Mouse (Mus musculus) lung, embryonic 15.5 days (tissue): ENCODE data around the gene Pbx3. TPM values are rescaled to one million over a fixed set of nuclear protein-coding genes. Genes with fewer than 3 reads are reported as not detected.
A peak's percentile ranks its signal among the peaks of the same experiment; 100 is the strongest.

Experiments
- ATAC-seq: fragments of 200-750 bp; cut with Nextera tagmentation; 2 replicates; pipeline ENCODE4 v1.8.0; 2017; ENCODE audit warnings: moderate number of reproducible peaks, borderline replicate concordance; ENCODE audit not compliant: low FRiP score, low TSS enrichment; ENCODE audit errors: extremely low read depth
- H3K27ac ChIP-seq: fragments of 300-500 bp; sonication (generic); 2 replicates; pipeline ENCODE4 v1.5.1; 2015; ENCODE audit warnings: moderate library complexity, mild to moderate bottlenecking, inconsistent platforms
- H3K27me3 ChIP-seq: fragments of 300-500 bp; sonication (generic); 2 replicates; pipeline ENCODE4 v1.6.1; 2015; ENCODE audit warnings: inconsistent platforms
- H3K36me3 ChIP-seq: fragments of 300-500 bp; sonication (generic); 2 replicates; pipeline ENCODE4 v1.6.1; 2015; ENCODE audit warnings: inconsistent platforms
- H3K4me1 ChIP-seq: fragments of 300-500 bp; sonication (generic); 2 replicates; pipeline ENCODE4 v1.6.1; 2015; ENCODE audit warnings: inconsistent platforms
- H3K4me2 ChIP-seq: fragments of 300-500 bp; sonication (generic); 2 replicates; pipeline ENCODE4 v1.6.1; 2015; ENCODE audit warnings: inconsistent platforms, mild to moderate bottlenecking, moderate library complexity
- H3K4me3 ChIP-seq: fragments of 300-500 bp; sonication (generic); 2 replicates; pipeline ENCODE4 v1.5.1; 2015; ENCODE audit warnings: mild to moderate bottlenecking, inconsistent platforms
- H3K9ac ChIP-seq: fragments of 300-500 bp; sonication (generic); 2 replicates; pipeline ENCODE4 v1.6.1; 2015; ENCODE audit warnings: inconsistent platforms
- H3K9me3 ChIP-seq: fragments of 300-500 bp; sonication (generic); 2 replicates; pipeline ENCODE4 v1.6.1; 2016; ENCODE audit warnings: inconsistent platforms
- WGBS: fragments of 180-500 bp; shearing (Covaris S2); methylation state at CpG from one replicate; pipeline ENCODE4 v1.1.7; 2015; 5-methylcytosine and 5-hydroxymethylcytosine counted together
- polyA plus RNA-seq: library from polyadenylated mRNA; unstranded; fragments of >200 nt; fragmentation: Nextera tagmentation; extraction: Ambion mirVana; gene quantifications from 2 replicates; pipeline ENCODE4 v1.2.1, GENCODE M21; 2015

Gene Pbx3
- polyA plus RNA-seq, 1 experiment from 2014 or later = 28.6 TPM

DNA sequence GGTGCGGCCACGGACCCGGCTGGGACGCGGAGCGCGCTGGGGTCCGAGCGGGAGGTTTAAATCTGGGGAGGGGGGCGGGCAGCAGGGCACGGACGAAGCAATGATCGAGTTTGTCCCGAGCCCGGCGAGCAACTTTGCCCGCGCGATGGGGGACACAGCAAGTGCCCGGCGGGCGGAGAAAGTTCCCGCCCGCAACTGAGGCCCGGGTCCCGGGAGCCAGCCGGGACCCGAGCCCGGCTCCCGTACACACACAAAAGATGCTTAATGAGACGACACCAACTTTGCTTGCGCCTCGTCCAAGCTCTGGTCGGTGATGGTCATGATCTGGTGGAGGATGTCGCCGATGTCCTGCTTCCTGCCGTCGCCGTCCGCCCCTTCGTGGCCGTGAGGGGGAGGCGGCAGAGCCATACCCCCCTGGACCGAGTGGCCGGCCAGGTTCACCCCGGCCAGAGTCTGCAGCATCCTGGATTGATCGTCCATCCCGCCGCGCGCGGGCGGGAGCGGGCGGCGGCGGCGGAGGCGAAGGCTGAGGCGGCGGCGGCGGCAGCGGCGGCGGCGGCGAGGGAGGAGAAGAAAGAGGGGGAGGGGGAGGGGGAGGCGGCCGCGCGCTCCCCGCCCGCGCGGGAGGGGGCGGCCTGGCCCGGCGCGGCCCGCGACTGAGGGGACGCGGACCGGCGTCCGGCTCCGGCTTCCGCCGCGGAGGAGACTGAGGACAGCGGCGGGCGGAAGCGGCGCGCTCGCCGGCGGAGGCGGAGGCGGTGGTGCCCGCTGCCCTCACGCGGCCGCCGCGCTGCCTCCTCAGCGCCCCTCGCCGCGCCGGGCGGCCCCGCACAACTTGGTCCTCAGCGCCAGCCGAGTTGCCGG lies 1.3 kb downstream of the Pbx3 start:
- under 1% methylated on average over 96 of the region's 118 CpGs for WGBS
- H3K9me3 ChIP-seq = no peaks in the 10 kb centered on the region
- peak; percentile 36; the same call in 1 of the 2 replicates for ATAC-seq

DNA sequence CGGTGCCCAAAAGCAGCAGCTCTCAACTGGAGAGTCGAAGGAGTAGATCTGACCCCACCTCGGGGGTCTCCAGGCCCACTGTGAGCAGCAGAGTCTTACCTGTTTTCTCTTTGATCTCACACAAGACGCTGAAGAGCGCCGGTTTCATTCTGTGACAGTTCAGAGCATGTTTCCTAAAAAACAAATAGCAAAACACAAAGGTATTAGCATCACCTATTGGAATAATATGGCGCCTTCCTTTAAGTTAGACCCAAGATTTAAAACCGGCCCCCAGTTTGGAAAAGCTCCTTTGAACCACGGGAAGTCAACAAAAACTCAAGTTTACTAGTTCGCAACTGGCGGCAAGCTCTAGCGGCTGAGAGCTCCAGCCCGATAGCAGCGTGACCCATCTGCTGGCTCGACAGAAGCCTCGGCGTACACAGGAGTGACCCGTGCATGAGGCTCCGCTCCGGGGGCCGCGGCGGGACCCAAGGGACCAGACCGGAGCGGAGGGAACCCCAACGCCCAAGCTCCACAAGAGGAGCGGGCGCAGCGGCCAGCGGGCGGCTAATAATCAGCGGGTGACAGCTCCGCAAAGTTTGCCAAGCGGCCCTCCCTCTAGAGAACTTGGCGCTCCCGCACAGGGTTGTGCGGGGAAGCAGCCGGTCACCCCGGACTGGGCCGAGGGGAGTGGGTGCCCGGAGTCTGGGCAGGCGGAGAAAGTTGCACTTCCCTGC lies 2.1 kb downstream of the Pbx3 start:
- Histone ChIP-seq H3K9me3 (no peaks in the 10 kb centered on the region), H3K27ac (peak overlapping the region; percentile 100), H3K4me3 (peak overlapping the region; percentile 85), H3K9ac (peak overlapping the region; percentile 95), H3K4me1 (peaks cover 28% of the 10 kb centered on the region), H3K36me3 (no peaks in the 10 kb centered on the region), H3K27me3 (no peaks in the 10 kb centered on the region), H3K4me2 (peak overlapping the region; percentile 89)
- WGBS = under 1% methylated on average over 42 of the region's 42 CpGs
- no peak for ATAC-seq

More for the DNA sequence above, 1.3 kb downstream of the Pbx3 start:
- peak overlapping the region; percentile 100 for H3K27ac ChIP-seq
- no peaks in the 10 kb centered on the region for H3K36me3 ChIP-seq
- H3K4me2 ChIP-seq = peak overlapping the region; percentile 89
- H3K4me3 ChIP-seq = peak overlapping the region; percentile 85
- no peaks in the 10 kb centered on the region for H3K27me3 ChIP-seq
- peak overlapping the region; percentile 95 for H3K9ac ChIP-seq
- H3K4me1 ChIP-seq = peaks cover 28% of the 10 kb centered on the region

DNA sequence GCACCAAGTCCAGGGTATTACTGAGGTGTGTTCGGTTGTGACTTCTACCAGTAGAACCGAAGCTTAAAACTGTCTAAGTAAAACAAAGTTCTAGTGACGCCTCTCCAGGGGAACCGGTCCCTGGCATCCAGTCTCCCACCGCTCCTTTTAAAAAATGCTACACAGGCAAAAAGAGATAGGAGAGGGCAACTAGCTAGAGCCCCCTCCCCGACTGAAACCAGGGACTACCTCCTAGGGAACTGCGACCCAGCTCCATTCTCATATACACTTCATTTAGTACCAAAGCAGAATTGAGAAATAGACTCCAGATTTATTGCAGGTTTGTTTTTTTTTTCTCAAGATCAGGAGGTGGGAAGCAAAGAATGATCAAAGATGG lies 2.6 kb downstream of the Pbx3 start:
- 5% methylated on average over 7 of the region's 7 CpGs for WGBS

DNA sequence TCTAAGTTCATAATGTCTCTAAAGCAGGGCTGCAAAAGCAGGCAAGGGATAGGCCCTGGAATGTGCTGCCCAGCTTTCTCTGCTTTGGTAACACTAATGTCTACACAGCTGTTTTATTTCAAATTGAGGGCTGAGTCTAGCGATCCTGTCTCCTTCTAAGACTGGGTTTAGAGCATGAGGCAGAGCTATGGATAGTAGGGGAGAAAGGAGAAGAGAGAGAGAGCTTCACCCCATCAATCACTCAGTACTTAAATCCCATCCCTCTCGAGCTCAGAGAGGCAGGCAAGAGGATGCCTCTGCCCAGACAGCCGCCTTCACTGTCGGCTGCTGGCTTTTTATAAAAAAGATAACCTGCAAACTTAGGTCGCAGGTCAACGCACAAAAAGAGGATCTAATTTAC lies 4.5 kb downstream of the Pbx3 start:
- H3K27me3 ChIP-seq = no peaks in the 10 kb centered on the region
- 17% methylated on average over 6 of the region's 6 CpGs for WGBS
- H3K4me3 ChIP-seq = peak overlapping the region; percentile 12
- no peaks in the 10 kb centered on the region for H3K9me3 ChIP-seq
- no peak overlapping the region for H3K27ac ChIP-seq
- H3K4me1 ChIP-seq = peaks cover 27% of the 10 kb centered on the region
- no peak for ATAC-seq
- H3K9ac ChIP-seq = no peak overlapping the region
- peak overlapping the region; percentile 43 for H3K4me2 ChIP-seq
- H3K36me3 ChIP-seq = no peaks in the 10 kb centered on the region

More for the DNA sequence above, 2.6 kb downstream of the Pbx3 start:
- Histone ChIP-seq H3K9me3 (no peaks in the 10 kb centered on the region), H3K4me1 (peaks cover 28% of the 10 kb centered on the region), H3K27me3 (no peaks in the 10 kb centered on the region), H3K27ac (peak overlapping the region; percentile 100), H3K4me3 (peak overlapping the region; percentile 85), H3K9ac (peak overlapping the region; percentile 95), H3K36me3 (no peaks in the 10 kb centered on the region), H3K4me2 (peak overlapping the region; percentile 89)
- ATAC-seq = no peak

DNA sequence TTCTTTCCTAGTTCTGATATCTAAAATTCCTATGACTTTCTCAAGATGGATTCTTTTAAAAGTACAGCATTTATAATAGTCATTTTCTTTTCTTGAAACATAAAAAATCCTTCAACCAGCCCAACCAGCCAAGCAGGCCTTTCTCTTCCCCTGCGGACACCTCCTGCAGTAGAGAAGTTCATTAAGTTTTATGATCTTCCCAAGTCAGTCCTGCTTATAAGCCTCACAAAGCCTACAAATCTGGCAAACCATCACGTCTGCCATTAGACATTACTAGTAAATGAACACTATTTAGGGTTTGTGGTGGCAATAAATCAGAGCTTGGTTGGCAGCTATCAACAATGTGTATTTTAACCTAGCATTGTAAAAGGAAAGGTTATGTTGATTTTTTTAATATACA lies 5.9 kb downstream of the Pbx3 start:
- ATAC-seq = no peak
- Histone ChIP-seq H3K9ac (no peak overlapping the region), H3K27ac (no peak overlapping the region), H3K4me1 (peaks cover 22% of the 10 kb centered on the region), H3K36me3 (no peaks in the 10 kb centered on the region), H3K9me3 (no peaks in the 10 kb centered on the region), H3K27me3 (no peaks in the 10 kb centered on the region), H3K4me3 (no peak overlapping the region), H3K4me2 (no peak overlapping the region)
- WGBS = 79% methylated on average over 2 of the region's 2 CpGs

DNA sequence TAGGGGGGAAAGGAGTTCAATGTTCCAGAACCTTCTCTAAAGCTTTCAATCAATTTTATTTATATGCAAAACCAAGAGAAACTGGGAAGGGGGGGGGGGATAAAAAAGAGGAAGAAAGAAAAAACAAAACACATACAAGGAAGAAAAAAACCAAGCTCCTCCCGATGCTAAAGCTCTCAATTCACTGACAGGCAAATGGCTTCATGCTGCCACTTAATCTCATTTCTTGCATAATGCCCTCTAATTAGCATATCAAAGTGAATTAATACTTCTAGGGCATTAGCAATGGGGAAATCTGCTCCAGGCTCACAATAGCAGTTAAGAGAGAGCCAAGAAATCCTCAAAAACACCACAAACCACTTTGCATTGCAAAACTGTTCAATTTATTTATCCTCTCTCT lies 9.3 kb downstream of the Pbx3 start:
- no peak overlapping the region for H3K27ac ChIP-seq
- no peak overlapping the region for H3K4me3 ChIP-seq
- H3K4me1 ChIP-seq = peaks cover 26% of the 10 kb centered on the region
- no peaks in the 10 kb centered on the region for H3K9me3 ChIP-seq
- no peaks in the 10 kb centered on the region for H3K27me3 ChIP-seq
- 0 out of 2 replicates have a peak, but pooled peaks cover 4% of the 10 kb centered on the region for H3K36me3 ChIP-seq
- H3K4me2 ChIP-seq = no peak overlapping the region
- WGBS = 4% methylated on average over 1 of the region's 1 CpGs
- no peak for ATAC-seq
- H3K9ac ChIP-seq = no peak overlapping the region

DNA sequence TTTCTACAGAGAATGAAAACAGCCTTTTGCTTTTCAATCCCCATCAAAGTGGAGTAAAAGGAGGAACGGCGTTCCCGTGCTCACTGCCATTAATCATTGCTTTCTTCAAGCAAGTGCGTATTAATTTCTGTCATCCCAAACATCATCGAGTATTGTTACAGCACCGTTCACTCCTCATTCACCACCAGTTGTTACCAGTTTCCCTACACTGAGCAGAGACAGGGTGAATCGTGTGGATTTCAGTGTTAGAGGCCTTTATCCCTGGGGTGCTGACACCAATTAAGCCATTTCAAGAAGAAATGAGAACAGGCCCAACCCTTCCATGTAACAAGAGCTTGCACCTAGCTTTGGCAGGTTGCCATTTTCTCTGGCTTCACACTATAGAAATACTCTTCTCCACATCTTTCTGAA lies 17.1 kb downstream of the Pbx3 start:
- H3K27ac ChIP-seq = no peak overlapping the region

DNA sequence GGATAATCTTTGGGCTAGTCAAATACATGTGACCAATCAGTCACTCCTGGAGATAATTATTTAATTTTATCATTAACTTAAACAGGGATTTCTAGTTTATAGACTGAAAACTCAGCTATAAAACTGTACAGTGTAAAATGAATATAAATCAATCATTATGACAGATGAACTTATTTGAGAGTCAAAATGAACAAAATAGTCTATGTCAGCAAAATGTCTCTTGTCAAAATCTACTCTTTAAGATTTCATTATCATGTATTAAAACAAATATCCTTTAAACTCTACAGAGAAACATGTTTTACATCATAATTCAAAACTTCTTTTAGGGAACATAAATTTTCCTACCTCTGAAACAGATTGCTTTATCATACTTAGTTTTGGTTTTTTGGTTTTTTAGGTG lies 20.9 kb downstream of the Pbx3 start:
- H3K4me3 ChIP-seq = no peak overlapping the region
- no peaks in the 10 kb centered on the region for H3K27me3 ChIP-seq
- H3K36me3 ChIP-seq = no peaks in the 10 kb centered on the region
- no peak overlapping the region for H3K9ac ChIP-seq
- H3K27ac ChIP-seq = no peak overlapping the region
- no peak overlapping the region for H3K4me2 ChIP-seq
- H3K9me3 ChIP-seq = no peaks in the 10 kb centered on the region
- H3K4me1 ChIP-seq = 0 out of 2 replicates have a peak, but pooled peaks cover 5% of the 10 kb centered on the region
- no peak for ATAC-seq

More for the DNA sequence above, 17.1 kb downstream of the Pbx3 start:
- H3K4me1 ChIP-seq = peaks cover 20% of the 10 kb centered on the region
- H3K27me3 ChIP-seq = no peaks in the 10 kb centered on the region
- no peak overlapping the region for H3K4me3 ChIP-seq
- 46% methylated on average over 7 of the region's 7 CpGs for WGBS
- no peak for ATAC-seq
- H3K9ac ChIP-seq = no peak overlapping the region
- 0 out of 2 replicates have a peak, but pooled peaks cover 4% of the 10 kb centered on the region for H3K36me3 ChIP-seq
- no peak overlapping the region for H3K4me2 ChIP-seq
- H3K9me3 ChIP-seq = no peaks in the 10 kb centered on the region

DNA sequence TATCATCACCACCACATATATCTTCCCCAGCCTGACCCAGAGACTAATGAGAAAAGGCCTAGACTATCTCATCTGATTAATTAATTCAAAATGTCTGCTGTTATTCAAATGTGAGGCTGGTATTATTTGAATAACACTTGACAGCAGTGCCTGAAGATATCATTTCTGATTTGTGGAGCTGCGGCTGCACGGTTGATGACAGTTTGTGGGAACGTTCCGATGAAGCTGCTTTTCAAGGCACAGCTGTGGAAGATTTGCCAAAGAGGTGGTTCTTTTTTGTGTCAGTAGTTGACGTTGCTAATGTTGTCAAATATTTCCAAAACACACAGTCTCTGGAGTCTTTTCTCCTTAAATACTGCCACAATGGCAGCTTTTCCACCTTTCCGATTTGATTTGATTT lies 25.8 kb downstream of the Pbx3 start:
- Histone ChIP-seq H3K27me3 (no peaks in the 10 kb centered on the region), H3K4me2 (no peak overlapping the region), H3K9ac (no peak overlapping the region), H3K36me3 (no peaks in the 10 kb centered on the region), H3K27ac (0 out of 2 replicates have a peak overlapping the region, but pooled peaks have one; percentile 9), H3K4me3 (no peak overlapping the region), H3K4me1 (0 out of 2 replicates have a peak, but pooled peaks cover 4% of the 10 kb centered on the region), H3K9me3 (no peaks in the 10 kb centered on the region)
- ATAC-seq = no peak
- 61% methylated on average over 6 of the region's 6 CpGs for WGBS

DNA sequence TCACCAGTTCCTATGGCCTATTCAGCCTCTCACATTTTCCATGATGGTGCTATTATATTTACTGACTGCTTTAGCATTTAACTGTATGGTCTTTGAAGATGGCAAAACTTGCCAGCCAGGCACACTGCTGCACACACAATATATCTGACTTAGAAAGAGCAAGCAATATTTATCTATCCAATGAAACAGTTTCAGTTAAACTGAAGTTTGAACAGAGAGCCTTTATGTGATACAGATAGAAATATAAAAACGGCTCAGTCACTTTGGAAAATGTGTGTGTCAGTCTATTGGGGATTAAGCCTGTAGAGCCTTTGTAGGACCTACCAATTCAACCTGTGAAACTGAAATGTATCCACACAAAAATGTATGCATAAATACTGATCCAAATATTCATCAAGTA lies 74.3 kb downstream of the Pbx3 start:
- no peak overlapping the region for H3K4me3 ChIP-seq

DNA sequence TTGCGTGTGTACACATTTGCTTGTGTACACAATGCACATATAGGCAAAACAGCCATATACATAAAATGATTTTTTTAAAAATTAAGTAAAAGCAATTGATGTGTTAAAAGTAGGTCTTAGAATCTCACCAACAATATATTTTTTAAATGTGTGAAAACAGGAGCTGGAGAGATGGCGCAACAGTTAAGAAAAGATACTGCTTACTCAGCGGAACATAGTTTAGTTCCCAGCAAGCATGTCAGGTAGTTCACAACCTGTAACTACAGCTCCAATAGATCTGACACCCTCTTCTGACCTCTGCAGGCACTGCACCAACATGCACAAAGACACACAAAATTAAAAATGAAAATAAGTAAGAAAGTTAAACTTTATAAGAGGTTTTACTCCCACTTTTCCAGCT lies 74.7 kb downstream of the Pbx3 start:
- 90% methylated on average over 3 of the region's 3 CpGs for WGBS
- no peak overlapping the region for H3K4me2 ChIP-seq
- H3K9ac ChIP-seq = no peak overlapping the region
- H3K27ac ChIP-seq = no peak overlapping the region
- no peaks in the 10 kb centered on the region for H3K27me3 ChIP-seq
- H3K9me3 ChIP-seq = no peaks in the 10 kb centered on the region
- H3K4me3 ChIP-seq = no peak overlapping the region
- ATAC-seq = no peak
- H3K4me1 ChIP-seq = no peaks in the 10 kb centered on the region
- no peaks in the 10 kb centered on the region for H3K36me3 ChIP-seq

More for the DNA sequence above, 74.3 kb downstream of the Pbx3 start:
- H3K27ac ChIP-seq = no peak overlapping the region
- ATAC-seq = no peak
- H3K4me1 ChIP-seq = no peaks in the 10 kb centered on the region
- H3K4me2 ChIP-seq = no peak overlapping the region
- H3K27me3 ChIP-seq = no peaks in the 10 kb centered on the region
- no peak overlapping the region for H3K9ac ChIP-seq
- 78% methylated on average over 1 of the region's 1 CpGs for WGBS
- no peaks in the 10 kb centered on the region for H3K36me3 ChIP-seq
- no peaks in the 10 kb centered on the region for H3K9me3 ChIP-seq

DNA sequence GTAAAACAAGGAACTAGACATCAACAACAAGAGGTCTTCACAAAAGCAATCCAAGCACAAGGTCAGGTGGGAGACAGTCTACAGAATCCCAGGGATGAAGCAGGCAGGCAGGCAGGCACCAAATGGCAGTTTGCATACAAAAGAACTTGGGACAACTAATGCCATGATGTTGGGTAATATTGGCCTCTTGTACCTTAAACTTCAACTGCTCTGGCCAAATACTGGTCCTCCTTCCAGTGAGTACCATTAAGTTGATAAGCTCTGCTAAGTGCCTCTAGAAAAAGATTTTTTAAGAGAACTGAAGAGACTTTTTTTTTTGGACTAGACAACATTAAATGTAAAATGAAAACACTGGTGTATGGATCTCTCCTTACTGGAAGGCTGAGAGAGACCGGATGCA lies 83.2 kb downstream of the Pbx3 start:
- 53% methylated on average over 1 of the region's 1 CpGs for WGBS
- Histone ChIP-seq H3K9ac (no peak overlapping the region), H3K4me2 (no peak overlapping the region), H3K4me3 (no peak overlapping the region), H3K4me1 (0 out of 2 replicates have a peak, but pooled peaks cover 2% of the 10 kb centered on the region), H3K27ac (no peak overlapping the region), H3K27me3 (no peaks in the 10 kb centered on the region), H3K36me3 (no peaks in the 10 kb centered on the region), H3K9me3 (no peaks in the 10 kb centered on the region)
- no peak for ATAC-seq
